Mouse (Mus musculus) liver, adult 2 months (tissue): ENCODE results near the gene Tm6sf1.
"Not testable (repeated sequence)": the region's sequence is repeated elsewhere in the genome, so short reads cannot be mapped to it uniquely, and the experiment has no call there.

Source experiments
- CTCF ChIP-seq: fragments of 200-500 bp; IDR thresholded peaks from 2 replicates; pipeline ENCODE4 v1.5.1; 2011; ENCODE audit warnings: low read depth, low read length, control low read depth
- POLR2A ChIP-seq: fragments of 200-500 bp; IDR thresholded peaks from 2 replicates; pipeline ENCODE4 v1.6.1; 2011; ENCODE audit warnings: low read length, control low read depth; ENCODE audit not compliant: insufficient read depth; ENCODE audit errors: extremely low read depth

DNA sequence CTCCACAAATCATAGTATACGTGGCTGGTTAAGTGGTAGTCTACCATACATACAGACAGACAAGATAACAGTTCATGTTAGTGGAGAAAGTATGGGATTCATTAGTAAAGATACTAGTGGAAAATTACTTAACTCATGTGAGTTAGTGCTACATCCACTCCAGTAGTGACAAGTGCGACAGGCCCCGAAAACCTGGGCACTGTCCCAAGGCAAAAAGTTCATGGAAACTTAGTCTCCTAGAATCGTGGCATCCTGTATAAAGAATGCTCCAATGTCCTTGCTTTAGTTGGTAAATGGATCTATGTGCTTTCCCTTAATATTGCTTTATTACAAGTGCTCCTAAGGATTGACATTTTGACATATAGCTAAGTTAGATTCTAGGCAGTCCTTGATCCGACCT, 21.0 kb upstream of the Tm6sf1 start:
- not testable (repeated sequence) for TF ChIP-seq CTCF, POLR2A
